Mouse (Mus musculus) kidney, postnatal 4 days (tissue): ENCODE measurements at regions not wholly inside any gene's neighbourhood (a gene's known extent, or its start where the extent isn't known, plus 50 kb on each side); places are given as distances from the start of the nearest gene placed in this dataset.

ENCODE experiments used
- DNase-seq, 2 experiments: peaks; one replicate each; pipeline ENCODE4 v3.0.0; 2021; ENCODE audit warnings: mixed read lengths in 2 of 2

DNA sequence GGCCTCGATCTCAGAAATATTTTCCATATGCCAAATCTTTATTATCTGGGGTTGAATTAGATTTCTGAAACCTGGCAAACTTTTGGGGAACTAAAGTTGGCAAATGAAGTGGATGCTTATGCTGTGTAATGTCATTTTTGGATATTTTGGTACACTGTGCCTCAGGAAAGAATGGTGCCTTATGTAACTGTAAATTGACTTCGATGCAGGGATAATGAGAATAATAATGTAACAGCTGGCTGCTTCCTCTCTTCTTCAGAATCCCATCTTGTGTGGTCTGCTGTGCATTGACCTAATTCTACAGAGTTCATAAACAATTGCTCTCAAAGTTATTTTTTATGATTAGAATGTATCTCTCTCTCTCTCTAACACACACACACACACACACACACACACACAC lies 545.6 kb downstream of the Tfap2b start:
- DNase-seq = no peak

GRCm38 (mm10) chr1:19757921-19758436 lies 549.3 kb downstream of the Tfap2b start:
- DNase-seq = no peak

DNA sequence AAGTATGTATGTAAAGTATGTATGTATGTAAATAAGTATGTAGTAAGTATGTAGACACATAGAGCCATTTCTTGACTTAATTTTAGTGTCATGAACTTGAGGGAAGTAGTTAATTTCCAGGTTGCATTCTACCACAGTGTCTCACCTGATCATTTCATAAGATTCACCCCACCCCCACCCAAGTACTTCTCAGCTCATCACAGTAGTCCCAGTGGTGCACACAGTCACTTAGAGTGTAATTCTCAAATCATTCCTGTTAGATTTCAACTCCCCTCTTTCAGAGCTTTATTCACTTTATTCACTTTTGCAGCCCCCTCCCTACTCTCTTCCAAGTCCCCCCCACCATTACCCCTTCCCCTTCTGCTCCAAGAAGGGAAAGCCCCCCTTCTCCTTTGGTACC lies 558.2 kb downstream of the Tfap2b start:
- no peak for DNase-seq

DNA sequence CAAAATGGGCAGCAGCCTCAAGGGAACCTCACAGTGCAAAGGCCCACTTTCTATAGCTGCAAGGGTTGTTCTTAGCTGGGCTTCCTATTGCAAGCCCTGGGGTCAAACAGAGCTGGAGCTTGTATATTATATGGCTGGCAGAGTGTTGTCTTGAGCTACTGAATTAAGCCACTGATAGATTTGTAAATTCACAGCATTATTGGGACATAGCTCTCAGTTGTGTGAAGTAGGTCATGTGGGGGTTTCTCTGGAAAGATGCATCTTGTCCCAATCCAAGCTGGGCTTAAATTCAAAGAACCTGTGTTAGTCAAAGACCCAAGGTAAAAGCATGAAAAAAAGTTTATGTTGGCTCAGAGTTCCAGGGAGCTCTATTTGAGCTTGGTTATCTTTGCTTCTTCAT lies 563.6 kb downstream of the Tfap2b start:
- no peak for DNase-seq

DNA sequence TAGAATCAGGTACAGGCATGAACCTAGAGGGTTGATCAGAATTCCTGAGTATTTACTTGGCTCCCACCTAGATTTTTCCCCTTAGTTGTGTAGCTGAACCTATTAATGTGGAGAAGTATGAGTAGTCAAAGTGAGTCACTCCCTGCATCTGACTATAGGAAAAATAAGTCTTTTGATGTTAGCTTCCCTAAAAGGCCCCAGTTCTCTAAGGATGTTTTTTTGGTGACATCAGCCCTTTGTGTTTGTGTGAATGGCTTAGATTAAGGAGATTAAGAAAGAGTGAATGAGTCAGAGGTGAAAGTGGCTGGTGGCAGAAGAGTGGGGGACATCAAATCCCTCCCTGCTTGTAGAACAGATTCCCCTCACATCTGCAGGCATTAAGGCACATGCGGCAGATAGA lies 565.8 kb downstream of the Tfap2b start:
- DNase-seq = no peak

- DNase-seq = no peak
Observed at GRCm38 (mm10) chr1:19777542-19777941, 568.8 kb downstream of the Tfap2b start.

DNA sequence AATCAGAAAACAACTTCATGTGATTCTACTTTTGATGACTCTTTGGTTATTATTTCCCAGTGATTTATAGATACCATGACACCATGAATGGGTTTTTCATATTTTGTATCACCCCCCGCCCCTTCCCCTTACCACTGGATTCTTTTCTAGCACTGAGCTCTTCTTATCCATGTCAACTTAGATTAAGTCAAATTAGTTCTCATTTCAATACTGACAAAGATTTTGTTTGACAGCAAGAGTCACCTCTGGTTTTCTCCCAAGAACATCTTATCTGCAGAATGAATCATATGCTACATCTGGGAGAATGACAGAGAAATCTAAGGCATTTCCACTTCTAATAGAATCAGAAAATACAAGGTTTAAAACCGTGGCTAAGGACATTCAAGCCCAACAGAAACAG lies 578.3 kb downstream of the Tfap2b start:
- no peak for DNase-seq

DNA sequence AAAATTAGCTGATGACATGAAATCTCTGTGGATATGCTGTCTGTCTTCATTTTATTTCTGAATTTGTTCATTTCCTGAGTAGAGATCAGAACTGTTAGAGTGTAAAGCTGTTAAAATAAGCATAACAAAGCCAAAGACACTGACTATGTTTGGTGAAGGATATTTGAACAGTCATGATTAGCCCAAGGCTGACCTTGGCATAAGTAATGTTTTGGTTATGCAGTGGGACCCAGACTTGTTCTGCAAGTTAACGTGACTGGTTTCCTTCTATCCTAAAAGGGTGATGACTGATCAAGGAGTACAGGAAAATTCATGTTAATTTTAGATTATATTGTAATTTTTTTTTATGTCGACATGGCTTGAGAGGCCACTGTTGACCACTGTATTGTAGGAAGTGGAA lies 585.4 kb downstream of the Tfap2b start:
- no peak for DNase-seq

DNA sequence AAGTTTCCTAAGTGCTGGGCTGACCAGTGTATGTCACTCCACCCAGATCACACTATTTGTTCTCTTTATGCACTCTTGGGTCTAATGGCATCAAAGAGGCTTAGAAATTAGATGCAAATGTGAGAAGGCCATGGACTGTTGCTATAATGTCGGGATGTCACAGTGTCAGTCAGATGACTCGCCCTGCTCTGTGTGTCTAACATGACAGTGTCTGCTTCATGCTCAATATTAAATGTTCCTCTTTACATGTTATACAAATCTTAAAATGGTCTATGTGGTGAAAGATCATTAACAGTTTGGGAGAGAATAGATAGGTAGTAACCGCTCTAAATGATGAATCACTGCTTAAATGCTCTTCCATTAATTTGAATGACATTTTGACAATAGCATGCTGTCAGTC lies 617.2 kb downstream of the Tfap2b start:
- no peak for DNase-seq

DNA sequence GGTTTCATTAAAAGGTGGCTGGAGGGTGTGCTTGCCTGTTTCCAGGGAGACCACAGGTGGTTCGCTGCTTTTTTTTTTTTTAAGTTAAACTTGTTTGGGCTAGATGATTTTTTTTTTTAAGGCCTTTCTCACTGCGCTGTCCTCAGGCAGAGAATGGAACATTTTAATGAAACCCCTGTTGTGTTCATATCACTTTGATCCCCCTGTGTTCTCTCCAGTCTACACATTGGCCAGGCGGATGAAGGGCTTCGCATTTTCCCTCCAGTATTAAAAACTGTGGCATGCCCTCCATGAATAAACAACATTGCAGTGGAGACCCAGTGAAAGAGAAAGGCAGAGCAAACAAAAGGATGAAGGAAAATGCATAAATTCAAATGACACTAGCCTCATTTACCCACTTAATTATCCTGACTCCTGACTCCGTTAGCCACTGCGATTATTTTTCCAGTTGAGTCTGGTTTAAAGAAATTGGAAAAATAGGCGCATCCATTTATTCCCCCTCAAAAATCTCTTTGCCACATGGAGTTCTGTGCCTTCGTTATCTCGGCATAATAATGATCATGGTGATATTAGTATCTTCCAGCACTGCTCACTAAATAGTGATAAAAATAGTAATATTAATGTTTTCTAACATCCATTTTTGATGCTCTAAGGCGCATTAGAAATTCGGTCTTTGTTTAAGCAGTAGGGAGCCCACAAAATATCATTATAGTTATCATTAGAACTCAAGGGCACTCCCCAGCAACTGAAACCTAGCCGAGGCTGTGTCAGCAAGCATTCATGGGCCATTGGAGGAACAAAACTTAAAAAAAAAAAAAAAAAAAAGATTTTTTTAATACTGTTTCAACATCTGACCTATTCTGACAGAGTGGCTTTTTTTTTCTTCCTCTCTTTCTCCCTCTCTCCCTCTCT lies 618.0 kb downstream of the Tfap2b start:
- DNase-seq = no peak

DNA sequence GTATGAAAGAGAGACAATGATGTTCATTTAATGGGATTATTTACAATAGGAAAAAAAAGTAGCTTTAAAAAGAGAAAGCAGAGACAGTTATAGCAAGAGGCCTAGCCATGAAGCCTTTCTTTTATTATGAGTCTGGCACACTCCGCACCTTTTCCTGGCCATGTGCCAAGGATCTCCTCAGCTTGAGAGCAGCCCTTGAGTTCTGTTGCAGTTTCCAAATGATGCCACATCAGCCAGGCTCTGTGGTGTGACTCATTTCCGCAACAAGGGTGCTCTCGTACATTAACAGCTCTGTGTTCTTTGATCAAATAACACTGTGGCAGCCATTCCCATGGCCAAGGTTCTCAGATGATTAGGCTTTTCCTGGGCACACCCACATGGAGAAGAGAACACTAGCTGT lies 641.2 kb downstream of the Tfap2b start:
- DNase-seq = peak; percentile 3 to 4

DNA sequence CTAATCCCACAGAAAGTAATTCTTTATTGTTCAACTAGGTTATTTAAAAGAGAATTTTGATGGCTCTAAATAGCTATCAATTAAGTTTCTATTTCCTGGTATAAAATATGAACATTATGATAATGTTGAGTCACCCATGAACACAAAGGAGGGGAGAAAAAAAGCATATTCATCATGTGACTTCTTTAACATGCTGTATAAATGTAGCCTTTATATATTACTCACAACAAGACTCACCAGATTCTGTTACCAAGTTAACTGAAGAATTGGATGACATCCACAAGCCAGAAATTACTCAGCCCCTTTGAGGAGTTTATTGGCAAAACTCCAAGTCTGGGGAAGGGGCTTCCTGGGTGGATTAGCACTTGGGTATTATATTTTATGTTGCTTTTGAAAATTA lies 648.5 kb downstream of the Tfap2b start:
- no peak for DNase-seq

- no peak for DNase-seq
Observed at GRCm38 (mm10) chr1:19868478-19868877, 659.8 kb downstream of the Tfap2b start.

GRCm38 (mm10) chr1:19881193-19881592 lies 672.5 kb downstream of the Tfap2b start:
- peak in 1 of 2 experiments; percentile 3 for DNase-seq

DNA sequence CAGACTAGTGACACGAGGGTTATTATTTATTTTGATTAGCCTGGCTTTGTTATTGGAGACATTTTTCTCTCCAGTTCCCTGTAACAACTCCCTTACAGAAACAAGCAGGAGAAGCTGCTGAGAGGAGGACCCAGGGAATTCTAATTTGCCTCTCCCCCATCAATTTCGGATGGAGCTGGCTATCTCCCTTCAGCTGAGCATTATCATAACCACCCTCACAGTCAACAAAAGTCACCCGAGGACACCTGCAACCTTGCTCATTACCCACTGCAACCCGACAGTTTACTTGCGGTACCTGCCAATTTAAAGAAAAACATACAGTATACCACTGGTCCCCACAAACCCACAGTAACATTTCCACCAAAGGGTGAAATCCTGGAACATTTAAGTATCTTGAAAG lies 690.7 kb downstream of the Tfap2b start:
- DNase-seq = peak; percentile 1 to 2

GRCm38 (mm10) chr1:19899889-19900310 lies 691.2 kb downstream of the Tfap2b start:
- DNase-seq = peak; percentile 1

- no peak for DNase-seq
Observed at GRCm38 (mm10) chr1:19900983-19901531, 692.3 kb downstream of the Tfap2b start.

DNA sequence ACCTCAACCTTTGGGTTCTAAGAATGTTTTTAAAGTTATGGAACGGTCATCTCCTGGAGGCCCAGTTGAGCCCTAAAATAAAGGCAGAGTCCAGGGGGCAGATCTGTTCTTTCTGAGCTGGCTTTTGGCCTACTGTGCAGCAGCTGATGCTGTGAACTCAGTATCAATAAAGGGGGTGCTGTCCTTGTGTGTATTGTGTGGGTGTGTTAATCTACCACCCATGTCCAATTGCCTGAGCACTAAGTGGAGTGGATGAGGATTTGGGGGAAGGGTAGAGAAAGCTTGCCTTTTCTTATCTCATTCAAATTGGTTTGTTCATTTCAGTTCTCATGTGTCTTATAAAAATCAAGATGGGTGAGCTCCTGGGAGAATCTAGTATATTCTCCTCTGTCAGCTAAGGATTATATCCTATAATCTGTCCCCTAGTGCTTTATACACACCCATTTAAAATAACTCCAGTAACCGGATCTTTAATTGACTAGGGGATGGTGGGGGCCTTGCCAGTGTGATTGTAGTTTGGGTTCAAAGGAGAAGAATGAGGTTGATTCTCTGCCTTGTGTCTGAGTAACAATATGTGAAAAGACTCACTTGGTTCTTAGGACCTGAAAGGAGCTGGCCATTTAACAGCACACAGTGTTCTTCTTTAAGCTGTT lies 703.6 kb downstream of the Tfap2b start:
- no peak for DNase-seq

DNA sequence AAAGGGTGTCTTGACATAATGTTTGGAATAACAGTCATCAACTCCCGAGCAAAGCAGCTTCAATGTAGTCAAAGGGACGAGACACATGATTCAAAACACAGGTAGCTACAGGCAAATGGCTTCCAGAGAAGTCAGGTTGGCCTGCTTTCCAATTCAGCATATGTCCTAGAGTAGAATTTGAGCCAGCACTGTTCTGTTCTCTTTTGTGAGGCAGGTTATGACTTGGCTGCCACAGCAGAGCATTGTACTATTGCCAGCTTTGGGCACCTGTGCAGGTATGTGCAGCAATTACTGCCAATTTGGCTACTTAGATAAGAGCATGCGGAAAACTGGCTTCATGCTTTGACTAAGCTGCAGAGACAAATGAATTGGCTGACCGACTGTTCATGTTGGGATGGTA lies 699.1 kb downstream of the Pkhd1 start:
- no peak for DNase-seq

DNA sequence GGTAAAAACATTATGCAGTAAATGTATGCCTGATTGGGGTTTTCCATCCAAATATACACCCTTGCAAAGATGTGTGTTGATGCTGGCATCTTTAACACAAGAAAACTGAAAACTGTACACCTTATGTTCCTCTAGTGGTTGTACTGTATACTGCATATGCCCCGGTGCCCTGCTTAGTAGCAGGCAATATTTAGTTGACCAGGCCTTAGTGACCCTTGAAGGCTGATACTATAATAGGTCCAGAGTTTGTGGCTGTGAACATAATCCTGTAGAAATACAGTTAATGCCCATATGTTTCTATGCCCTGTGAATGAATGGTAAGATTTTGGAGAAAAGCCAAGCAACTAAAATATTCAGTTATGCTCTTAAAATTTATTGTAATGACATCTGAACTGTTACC lies 690.7 kb downstream of the Pkhd1 start:
- DNase-seq = no peak

DNA sequence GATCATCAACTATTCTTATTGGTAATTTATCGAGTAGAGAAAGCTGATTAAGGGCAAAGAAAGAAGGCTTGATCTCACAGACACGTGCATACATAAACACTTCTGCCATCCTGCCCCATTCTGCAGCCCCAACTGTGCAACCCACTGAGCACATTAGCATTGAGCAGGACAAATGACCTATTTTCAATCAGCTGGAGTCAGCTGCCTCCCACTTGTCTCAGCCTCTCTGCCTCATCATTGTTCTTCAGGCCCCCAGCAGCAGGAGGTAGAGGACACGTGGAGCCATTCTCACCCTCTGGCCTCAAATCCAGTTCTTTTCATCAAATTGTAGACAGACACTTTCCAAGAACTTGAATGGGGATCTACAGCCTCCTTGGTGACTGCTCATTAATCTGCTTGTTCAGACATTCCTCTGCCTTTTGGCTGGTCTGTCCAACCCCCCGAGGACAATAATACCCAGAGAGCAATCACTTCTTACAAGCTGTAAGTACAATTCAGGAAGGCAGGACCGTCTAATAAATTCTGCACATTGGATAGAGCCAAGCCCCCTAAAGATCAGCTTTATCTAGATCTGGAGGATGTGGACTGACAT lies 690.0 kb downstream of the Pkhd1 start:
- DNase-seq = no peak

- DNase-seq = peak in 1 of 2 experiments; percentile 7
Observed at GRCm38 (mm10) chr1:19951050-19951679, 666.7 kb downstream of the Pkhd1 start.
